Mouse (Mus musculus) naive thymus-derived CD4-positive, alpha-beta T cell, adult 2 months (primary cell): ENCODE results near the gene Vangl1.

Source experiments
- DNase-seq: peaks from one replicate; pipeline ENCODE4 v3.0.0-alpha.2; 2011; ENCODE audit warnings: low read depth

The Vangl1 gene

DNA sequence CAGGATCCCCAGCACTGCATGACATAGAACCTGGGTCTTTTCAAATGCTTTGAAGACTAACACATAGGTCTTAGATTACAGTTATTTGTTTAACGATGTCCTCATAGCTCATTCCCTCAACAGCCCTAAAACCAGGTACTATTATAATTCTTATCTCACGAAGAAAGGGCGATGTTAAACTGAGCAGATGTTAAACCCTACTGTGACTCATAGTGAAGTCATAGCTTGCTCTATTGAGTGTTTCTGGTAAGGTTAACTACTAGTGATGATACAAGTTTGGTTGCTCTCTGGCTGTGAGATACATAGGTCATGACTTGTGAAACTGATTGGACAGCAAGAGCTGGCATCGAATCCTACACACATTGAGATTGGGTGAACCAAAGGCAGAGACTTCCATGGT is 61.5 kb downstream of the Vangl1 start:
- DNase-seq: no peak

DNA sequence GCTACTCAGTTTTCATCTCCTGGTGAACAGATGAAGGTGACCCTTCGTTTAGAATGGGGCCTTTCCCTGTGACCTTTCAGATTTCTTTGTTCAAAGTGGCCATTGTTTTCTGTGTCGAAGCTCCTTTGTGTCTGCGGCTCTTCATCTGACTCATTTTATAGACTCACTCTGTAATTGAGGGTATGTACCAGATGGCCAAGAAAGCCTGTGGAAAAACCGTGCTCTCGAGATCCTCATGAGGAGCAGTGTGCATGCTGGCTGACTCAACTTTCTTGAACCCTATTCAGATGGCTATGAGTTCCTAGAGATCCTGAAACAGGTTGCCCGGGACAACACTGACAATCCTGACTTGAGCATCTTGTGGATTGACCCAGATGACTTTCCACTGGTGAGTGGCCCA is 62.6 kb downstream of the Vangl1 start:
- no peak for DNase-seq

DNA sequence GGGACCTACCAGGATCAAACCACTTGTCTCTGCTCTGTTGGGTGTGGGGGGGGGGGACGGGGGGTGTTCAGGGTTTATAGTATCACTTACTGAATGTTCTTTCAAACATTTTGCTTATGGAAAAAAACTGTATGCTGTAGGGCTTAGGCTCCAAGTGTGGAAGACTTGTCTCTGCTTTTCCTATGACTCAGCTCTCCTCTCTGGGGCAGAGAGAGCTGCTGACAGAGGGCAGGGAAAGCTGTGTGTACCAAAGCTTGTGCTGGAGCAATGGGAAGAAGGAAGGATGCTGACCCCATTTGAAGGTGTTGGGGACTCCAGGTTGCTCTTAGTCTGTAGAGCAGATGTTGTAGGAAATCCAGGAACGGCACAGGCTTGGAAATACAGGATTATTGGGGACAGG is 63.0 kb downstream of the Vangl1 start:
- DNase-seq: no peak

DNA sequence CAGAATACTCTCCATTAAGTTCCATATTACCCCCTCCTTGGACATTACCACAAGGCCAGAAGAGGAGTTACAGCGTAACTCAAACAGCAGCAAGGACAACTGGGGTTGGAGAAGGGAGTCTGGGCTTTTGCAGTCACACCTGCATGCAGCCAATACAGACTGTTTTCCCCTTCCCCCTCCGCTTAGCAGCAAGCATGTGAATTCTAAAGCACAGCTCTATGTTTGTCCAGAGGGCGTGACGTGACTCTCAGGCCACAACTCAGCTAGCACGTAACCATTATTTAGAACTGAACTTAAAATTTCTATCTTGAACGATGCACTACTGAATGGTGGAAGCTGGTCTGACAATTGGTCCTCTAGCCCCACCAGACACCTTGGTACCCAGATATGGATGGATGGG is 63.9 kb downstream of the Vangl1 start:
- no peak for DNase-seq

DNA sequence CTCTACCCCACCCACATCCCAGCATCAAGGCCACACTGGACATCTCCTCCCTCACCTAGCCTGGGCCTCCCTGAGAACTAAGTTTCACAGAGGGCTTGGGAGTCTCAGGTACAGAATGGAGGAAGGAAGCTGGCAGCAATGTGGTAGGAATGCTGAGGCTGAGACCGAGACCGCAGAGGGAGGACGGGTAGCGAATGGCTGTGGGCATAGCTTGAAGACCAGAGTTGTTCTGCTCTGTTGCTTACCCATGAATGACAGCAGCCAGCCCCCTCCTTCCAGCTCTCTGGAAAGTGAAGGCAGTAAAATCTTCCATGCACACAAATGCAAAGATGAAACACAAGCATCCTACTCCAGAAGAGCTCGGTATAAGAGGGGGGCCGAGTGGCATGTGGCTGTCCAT is 65.6 kb downstream of the Vangl1 start:
- no peak for DNase-seq

DNA sequence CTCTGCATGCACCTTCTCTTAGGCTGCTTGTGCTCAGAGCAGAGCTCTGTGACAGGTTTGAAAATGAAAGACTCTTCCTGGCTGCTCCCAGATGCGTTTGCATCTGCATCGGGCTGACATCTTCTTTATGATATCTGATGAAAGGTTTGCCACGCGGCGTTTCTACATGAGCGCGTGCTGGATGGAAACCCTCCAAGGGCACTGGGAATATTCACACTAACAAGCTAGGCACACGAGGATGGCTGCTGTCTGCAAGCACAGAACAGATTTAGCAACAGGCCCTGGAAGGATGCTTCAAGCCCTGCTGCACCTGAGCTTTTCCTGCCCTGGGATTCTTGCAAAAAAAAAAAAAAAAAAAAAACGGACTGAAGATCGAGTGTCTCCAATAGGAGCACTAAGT is 67.3 kb downstream of the Vangl1 start:
- DNase-seq: no peak

DNA sequence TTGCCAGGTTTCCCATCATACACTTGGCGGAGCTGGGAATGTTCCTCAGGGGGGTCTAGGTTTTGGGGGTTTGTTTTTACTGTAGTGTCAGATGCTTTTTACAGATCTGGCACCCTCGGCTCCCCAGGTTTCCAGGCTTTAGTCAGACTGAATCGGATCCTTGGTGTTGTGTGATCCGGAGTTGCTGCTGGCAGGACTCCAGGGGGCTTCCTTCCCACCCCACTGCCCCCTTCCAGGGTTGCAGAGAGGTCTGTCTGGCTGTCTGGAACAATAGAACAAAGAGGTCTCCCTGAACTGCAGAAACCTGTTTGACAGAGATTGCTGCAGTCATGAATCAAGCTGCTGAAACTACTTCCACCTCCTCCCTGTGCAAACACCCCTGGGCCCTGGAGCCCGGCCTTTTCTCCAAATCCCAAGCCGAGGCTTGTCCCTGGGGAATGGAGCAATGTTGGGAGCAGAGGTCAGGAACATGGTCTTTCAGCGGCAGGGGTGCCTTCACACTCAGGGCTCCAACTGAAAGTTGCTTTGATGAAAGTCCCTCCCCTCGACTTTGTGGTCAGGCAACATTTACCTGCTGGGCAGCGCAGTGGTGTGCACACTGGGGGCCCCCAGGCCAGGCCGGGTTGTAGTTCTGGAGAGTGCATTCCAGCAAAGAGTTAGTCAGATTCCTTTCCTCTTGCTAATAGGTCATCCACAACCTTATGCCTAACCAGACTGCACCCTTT is 68.9 kb downstream of the Vangl1 start:
- no peak for DNase-seq

DNA sequence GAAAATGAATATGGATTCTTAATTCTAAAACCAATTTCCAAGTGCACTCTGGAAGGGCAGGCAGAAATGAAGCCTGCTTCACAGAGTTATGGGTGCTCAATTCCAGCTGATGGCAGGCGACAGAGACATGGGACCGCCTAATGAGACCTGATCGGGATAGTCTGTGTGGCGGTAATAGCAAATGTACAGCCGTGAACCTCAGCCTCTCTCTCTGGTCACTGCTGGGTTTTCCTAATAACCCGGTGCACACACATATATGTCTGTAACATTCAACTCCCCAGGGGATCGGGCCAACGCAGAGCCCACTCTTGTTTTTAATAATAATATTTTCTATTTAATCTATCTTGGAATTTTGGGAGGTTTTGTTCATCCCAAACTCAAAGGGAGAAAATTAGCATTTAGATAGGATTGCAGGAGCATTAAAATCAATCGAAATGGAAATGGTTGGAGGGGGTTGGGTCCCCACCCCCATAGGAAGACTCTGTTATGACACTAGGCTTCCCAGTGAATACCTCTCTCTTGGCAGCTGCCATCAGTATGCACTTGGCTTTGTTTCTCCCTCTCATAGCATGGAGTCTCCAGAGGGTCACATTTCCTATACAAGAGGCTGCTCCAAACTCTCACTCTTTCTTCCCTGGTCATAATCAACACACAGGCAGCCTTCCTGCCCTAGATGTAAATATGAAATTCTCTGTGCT is 72.7 kb downstream of the Vangl1 start:
- no peak for DNase-seq

DNA sequence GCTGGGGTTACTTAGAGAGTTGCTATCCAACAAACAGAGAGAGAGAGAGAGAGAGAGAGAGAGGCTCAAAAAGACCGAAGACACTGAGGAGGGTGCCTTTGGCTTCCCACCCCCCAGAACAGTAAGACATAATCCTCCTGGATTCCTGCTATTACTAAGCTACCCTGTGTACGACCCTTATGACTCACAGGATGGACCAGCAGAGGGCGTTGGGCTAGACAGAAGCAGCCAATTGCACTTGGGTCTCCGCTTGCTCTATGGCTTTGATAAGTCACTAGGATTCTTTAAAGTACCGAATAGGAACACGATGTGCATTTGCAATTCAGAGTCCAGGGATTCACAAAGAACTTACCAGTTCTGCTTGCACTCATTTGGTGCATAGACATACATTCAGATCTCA is 74.0 kb downstream of the Vangl1 start:
- DNase-seq: no peak

DNA sequence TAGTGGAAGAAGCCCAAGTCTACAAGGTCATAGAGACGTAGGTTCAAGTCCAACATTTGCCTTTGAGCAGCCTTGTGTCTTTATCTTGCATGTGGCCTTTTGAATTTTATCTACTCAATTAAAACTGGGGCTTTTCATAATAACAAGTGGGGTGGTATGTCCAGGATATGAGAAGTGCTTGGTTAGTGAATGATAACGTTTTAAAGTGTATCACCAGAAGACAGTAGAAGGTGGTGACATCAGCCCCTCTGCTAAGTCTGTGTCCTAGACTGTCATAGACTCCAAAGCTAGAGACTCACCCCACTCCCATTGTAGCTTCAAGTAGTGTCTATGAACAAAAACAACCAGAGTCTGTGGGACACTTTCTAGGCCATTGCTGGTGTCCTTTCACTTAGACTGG is 76.3 kb downstream of the Vangl1 start:
- DNase-seq: no peak

DNA sequence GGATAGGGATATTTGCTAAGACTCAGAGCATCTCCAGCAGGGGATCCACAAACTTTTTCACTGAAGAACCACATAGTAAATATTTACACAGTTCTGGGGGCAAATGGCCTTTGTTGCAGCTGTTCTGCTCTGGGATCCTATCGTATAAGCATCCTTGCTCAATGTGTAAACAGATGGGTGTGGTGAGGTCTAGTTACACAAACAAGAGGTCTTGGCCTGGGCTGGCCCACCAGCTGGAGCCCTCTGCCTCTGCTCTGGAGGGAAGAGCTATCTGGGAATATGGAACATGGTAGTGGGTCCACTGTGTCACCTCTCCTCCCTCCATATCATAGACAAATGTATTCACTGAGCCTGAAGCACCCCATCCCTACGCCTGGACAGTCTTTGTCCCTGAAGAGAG is 77.4 kb downstream of the Vangl1 start:
- no peak for DNase-seq

DNA sequence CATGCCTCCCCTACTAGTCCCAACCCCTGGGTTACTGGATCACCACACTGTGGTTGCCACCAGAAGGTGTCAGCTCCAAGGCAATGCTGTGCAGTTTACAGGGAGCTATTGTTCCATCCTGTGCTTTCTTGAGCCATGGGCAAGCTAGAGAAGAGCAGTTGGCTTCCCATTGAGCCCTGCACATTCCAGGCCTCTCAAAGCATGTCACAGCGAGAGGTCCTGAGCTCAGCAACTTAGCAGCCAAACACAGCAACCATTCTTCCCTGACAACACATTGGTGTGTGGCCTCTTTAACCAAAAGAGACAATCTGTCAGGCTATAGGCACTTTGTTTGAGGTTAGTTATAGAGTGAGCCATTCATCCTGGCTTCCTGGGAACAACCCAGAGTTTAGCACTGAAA is 78.9 kb downstream of the Vangl1 start:
- DNase-seq: no peak

DNA sequence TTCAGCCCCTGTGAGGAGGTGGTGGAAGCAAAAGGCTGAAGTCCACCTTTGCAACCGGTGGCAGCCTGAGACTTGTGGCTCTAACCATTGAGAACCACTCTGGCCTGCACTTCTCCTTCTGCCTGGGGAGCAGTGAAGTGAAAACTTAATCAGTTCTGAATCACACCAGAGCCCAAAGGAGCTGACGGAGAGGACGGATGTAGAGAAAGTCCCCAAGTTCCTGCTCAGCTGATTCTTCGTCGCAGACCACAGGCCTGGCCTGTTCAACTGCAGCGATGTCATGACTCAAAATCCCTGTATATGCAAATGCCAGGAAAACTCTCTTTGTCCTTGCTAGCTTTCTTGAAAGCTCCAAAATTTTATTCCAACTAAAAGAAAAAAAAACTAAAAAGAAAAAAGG is 80.8 kb downstream of the Vangl1 start:
- no peak for DNase-seq

DNA sequence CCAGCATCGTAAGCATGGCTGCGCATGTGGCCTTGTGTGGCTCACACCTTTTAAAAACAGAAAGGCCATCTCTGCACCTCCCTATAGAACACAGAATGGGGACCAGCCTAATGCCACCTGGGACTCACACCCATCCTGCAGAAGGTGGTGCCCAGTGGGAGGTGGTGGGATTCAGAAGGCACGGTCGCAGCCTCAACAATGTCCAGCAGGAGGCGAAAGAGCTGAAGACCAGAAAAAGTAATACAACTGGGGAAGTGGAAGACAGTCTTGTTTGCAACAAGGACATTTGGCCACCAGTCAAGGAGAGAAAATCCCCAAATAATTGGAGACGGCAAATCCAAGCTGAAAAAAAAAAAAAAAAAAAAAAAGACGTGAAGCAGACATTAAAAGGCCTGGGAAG is 82.4 kb downstream of the Vangl1 start:
- DNase-seq: no peak

DNA sequence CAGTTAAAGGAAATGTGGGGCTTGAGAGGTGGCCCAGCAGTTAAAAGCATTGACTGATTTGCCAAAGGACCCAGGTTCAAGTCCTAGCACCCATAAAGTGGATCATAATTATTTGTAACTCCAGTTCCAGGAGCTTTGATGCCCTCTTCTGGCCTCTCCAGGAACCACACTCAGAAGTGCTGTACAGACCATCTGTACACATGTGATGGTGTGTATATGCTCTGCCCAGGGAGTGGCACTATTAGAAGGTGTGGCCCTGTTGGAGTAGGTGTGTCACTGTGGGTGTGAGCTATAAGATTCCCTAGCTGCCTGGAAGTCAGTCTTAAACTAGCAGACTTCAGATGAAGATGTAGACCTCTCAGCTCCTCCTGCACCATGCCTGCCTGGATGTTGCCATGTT is 83.5 kb downstream of the Vangl1 start:
- DNase-seq: no peak

DNA sequence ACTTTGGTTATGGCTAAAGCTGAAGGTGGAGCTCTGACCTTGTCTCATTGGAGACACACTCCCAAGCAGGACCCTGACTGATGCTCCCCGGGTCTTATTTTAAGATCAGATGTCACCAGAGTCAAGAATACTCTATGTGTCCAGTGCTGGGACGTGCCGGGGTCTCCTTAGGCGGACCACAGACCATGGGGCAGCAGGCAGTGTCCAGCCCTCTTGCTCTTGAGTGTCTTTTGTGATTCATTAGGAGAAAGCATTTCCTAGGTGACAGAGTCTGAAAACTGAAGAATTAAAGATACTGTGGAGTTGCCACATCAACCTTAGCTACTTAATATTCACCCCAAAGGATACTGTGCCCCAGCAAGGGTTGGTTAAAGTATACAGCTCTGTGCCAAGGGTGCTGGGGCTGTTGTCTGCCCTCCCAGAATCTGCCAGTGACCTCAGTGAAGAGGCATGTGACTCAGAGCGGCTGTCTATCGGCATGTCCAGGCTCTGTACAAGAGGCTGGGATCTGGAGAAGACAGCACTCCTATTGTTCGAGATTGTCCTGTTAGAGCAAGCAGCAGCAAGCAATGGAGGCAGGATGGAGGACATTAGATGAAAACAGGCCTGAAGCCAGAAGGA is 92.4 kb downstream of the Vangl1 start:
- DNase-seq: no peak

DNA sequence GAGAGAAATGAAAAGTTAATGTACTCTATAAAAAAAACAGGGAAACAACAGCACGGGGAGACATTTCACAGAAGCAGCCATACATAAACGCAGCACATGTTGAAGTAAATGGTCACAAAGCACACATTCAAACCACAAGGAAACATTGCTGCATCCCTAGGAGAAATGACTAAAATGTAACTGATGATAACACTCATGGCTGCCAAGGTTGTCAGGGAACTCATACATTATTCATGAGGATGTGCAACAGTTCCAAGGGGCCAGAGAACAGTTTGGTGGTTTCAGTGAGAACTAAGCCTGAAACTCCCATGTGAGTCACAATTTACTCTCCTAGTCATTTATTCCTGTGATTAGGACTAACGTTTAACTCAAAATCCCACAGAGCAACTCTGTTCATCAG is 96.3 kb downstream of the Vangl1 start:
- no peak for DNase-seq

DNA sequence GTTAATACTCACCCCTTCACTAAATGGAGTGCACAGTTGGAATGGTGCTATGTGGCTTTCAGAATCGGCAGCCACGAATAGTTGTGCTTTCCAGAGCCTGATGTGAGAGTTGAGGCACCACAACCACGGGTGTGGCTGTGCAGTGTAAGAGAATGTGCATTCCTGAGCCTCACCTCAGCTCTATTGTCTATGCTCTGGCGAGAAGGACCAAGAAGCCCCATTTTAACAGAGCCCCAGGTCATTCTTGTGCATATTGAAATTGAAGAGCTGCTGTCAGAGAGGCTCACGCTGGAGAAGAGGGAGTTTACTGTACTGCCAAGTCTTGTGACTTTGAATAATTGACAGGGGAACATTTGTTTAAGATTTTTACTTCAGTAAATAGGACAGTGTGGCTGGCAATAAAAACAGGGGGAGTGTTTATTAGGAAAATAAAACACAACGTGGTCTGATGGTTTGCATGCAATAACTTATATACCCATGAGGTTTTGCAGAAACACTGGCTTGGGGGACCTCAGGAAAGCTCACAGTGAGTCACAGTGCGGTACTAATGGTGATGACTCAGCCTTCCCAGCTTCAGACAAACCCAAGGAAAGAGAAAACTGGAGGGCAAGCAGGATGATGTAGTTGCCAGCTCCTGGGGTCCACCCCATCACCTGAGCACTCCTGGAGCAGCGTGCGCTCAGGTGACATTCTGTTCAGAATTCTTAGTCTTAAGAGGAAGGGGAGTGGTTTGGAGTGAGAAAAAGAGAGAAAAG is 100.5 kb downstream of the Vangl1 start:
- no peak for DNase-seq
